Mouse (Mus musculus): ENCODE data around the gene Cubn. TPM values are rescaled to one million over a fixed set of nuclear protein-coding genes. Genes with fewer than 3 reads are reported as not detected.

Gene Cubn
- polyA plus RNA-seq, 1 experiment from 2014 or later: 0.38 TPM

DNA sequence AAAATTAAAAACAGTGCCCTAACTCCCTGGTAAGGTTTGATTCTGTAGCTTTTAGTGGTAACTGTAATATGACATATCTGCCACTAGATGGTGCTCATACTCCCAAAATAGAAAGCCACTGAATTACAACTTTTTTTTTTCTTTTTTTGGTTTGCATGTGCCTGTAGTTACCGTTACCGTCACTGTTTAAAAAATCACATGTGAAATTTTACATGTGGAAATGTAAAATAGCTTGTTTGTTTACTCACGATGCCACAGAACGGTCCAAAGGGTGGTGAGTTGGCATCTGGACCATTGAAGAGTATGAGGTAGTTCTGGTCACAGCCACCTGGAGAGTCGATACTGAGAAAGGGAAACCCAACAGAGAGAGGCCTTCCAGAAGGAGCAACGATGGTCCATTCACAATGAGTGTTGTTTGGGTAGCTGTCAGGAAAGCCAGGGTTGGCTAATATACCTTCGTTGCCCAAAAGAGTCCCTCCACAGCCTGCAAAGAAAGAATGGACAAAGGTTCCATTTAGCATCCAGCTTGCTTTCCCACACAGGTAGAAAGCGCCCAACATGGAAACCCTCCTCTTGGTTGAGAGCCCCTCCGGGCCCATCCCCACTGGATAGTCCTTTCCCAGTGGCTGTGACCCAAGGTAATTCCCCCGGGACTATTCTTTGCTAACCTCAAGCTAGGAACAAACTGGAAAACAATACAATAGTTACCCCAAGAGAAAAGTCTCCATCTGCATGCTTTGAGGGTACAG, 213.3 kb downstream of the Cubn start:
- no peaks in the 10 kb centered on the region for H3K9me3 ChIP-seq (ENCODE audit: control insufficient read depth, low read length)
- ATAC-seq (ENCODE audit: low read depth) (no peak), DNase-seq (ENCODE audit: low spot score) (peak; percentile 41)
- H3K36me3 ChIP-seq (ENCODE audit: control insufficient read depth, insufficient read depth, low read length): no peaks in the 10 kb centered on the region
- H3K27ac ChIP-seq (replicated peaks; ENCODE audit: low read depth, low read length): no peak overlapping the region
- no peak overlapping the region for H3K9ac ChIP-seq (ENCODE audit: low read depth, low read length)
- no peak overlapping the region for H3K4me3 ChIP-seq (ENCODE audit: low read depth, low read length)
- WGBS: 52% methylated on average over 10 of the region's 10 CpGs
- H3K4me1 ChIP-seq (ENCODE audit: control insufficient read depth, insufficient read depth, low read length): no peaks in the 10 kb centered on the region
- peak overlapping the region; percentile 29; the same call in 1 of the 2 replicates for H3K4me2 ChIP-seq (ENCODE audit: low read depth, low read length)
- H3K27me3 ChIP-seq (replicated peaks; ENCODE audit: control insufficient read depth, insufficient read depth, low read length): no peaks in the 10 kb centered on the region

DNA sequence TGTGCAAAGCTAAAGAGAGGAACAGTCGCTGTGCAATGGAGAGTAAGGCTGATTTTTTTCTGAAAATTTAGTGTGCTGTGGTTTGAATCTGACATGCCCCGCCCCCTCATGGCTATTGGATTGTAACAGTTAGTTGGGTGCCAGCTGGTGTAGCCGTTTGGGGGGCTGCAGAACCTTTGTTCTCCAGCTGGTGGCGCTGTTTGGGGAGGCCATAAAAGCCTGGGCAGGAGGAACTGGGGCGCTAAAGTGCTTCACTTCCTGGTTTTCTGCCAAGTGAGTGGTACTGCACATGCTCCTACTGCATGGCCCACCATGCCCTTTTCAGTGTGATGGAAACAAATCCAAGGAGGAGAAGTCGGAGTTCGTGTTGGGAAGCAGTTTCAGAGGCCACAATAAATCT, 215.7 kb downstream of the Cubn start:
- Histone ChIP-seq H3K4me3 (ENCODE audit: low read depth, low read length) (no peak overlapping the region), H3K36me3 (ENCODE audit: control insufficient read depth, insufficient read depth, low read length) (no peaks in the 10 kb centered on the region), H3K4me2 (ENCODE audit: low read depth, low read length) (no peak overlapping the region), H3K27ac (replicated peaks; ENCODE audit: low read depth, low read length) (no peak overlapping the region), H3K27me3 (replicated peaks; ENCODE audit: control insufficient read depth, insufficient read depth, low read length) (no peaks in the 10 kb centered on the region), H3K9ac (ENCODE audit: low read depth, low read length) (no peak overlapping the region), H3K9me3 (ENCODE audit: control insufficient read depth, low read length) (no peaks in the 10 kb centered on the region), H3K4me1 (ENCODE audit: control insufficient read depth, insufficient read depth, low read length) (no peaks in the 10 kb centered on the region)
- ATAC-seq (ENCODE audit: low read depth) (no peak), DNase-seq (ENCODE audit: low spot score) (no peak)
- 52% methylated on average over 7 of the region's 7 CpGs for WGBS

DNA sequence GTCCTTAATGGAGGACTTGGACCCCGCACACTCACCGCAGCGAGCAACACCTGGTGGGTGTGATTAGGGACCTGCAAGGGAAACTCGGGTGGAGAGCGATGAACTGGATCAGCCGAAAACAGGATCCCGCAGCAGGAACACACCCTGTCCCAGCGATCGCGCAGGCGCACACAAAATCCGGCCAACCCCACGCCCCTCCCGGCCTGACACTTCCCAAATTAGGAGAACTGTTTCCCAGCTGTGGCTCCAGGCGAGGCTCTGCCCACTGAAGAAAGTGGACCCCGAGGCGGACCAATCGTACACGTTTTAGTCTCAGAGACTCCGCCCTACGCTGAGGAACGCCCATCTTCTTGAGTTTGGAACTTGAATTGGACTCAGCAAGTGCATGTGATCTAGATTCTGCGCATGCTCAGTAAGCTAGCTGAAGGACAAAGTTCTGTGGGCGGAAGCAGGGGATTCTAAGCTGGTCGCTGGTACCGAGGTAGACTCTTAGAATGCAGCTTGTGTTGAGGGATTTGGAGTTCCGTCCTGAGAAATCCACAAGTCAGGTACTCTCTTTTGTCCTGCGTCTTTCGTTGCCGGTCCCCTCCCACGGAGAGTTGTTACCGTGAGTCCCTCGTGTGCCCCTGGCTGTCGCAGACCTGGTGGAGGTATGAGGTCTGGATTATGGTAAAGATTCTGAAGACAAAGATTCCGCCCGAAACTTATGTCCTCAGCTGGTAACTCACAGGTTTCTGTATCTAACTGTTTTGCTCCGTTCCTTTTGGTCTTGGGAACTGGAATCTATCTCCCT, 220.3 kb downstream of the Cubn start, which contains the start of gene Rsu1:
Rsu1 (minus strand) TSS at position 251 of the 793 bp plus-strand sequence.
- H3K27me3 ChIP-seq (replicated peaks; ENCODE audit: control insufficient read depth, insufficient read depth, low read length): no peaks in the 10 kb centered on the region
- no peaks in the 10 kb centered on the region for H3K36me3 ChIP-seq (ENCODE audit: control insufficient read depth, insufficient read depth, low read length)
- under 1% methylated on average over 37 of the region's 37 CpGs for WGBS
- H3K4me3 ChIP-seq (ENCODE audit: low read depth, low read length): peak within 1 kb of the TSS; percentile 60
- no peaks in the 10 kb centered on the region for H3K9me3 ChIP-seq (ENCODE audit: control insufficient read depth, low read length)
- 0 out of 2 replicates have a peak within 1 kb of the TSS, but pooled peaks have one; percentile 45 for H3K27ac ChIP-seq (replicated peaks; ENCODE audit: low read depth, low read length)
- ATAC-seq (ENCODE audit: low read depth): peak; percentile 99
- H3K9ac ChIP-seq (ENCODE audit: low read depth, low read length): peak within 1 kb of the TSS; percentile 78
- peak; percentile 100 for DNase-seq (ENCODE audit: low spot score)
- H3K4me1 ChIP-seq (ENCODE audit: control insufficient read depth, insufficient read depth, low read length): peaks cover 3% of the 10 kb centered on the region; the same call in 1 of the 2 replicates
- H3K4me2 ChIP-seq (ENCODE audit: low read depth, low read length): peak within 1 kb of the TSS; percentile 88

DNA sequence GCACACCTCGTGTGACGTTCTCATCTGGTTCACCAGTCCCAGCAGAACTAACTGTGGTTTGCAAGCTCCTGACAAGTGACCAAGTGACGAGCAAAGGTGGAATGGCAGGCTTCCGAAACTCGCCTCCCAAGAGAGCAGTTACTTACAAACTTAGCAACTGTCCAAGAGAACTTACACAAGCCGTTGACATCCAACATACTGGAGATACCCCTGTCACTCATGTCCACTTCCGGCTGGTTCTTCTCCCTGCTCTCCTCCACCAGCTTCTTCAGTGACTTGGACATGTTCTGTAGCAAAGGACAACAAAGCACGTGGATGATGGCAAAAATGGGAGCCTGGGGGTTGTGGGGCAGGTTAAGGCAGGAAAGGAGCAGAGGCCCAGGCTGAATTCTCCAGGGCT, 220.9 kb downstream of the Cubn start:
- Histone ChIP-seq H3K4me1 (ENCODE audit: control insufficient read depth, insufficient read depth, low read length) (peaks cover 3% of the 10 kb centered on the region; the same call in 1 of the 2 replicates), H3K36me3 (ENCODE audit: control insufficient read depth, insufficient read depth, low read length) (no peaks in the 10 kb centered on the region), H3K9me3 (ENCODE audit: control insufficient read depth, low read length) (no peaks in the 10 kb centered on the region), H3K9ac (ENCODE audit: low read depth, low read length) (peak overlapping the region; percentile 71), H3K27me3 (replicated peaks; ENCODE audit: control insufficient read depth, insufficient read depth, low read length) (no peaks in the 10 kb centered on the region), H3K4me3 (ENCODE audit: low read depth, low read length) (peak overlapping the region; percentile 60), H3K27ac (replicated peaks; ENCODE audit: low read depth, low read length) (0 out of 2 replicates have a peak overlapping the region, but pooled peaks have one; percentile 45), H3K4me2 (ENCODE audit: low read depth, low read length) (peak overlapping the region; percentile 88)
- WGBS: 40% methylated on average over 8 of the region's 8 CpGs
- peak; percentile 6 for DNase-seq (ENCODE audit: low spot score)
- ATAC-seq (ENCODE audit: low read depth): 0 out of 2 replicates have a peak, but pooled peaks have one; percentile 0

DNA sequence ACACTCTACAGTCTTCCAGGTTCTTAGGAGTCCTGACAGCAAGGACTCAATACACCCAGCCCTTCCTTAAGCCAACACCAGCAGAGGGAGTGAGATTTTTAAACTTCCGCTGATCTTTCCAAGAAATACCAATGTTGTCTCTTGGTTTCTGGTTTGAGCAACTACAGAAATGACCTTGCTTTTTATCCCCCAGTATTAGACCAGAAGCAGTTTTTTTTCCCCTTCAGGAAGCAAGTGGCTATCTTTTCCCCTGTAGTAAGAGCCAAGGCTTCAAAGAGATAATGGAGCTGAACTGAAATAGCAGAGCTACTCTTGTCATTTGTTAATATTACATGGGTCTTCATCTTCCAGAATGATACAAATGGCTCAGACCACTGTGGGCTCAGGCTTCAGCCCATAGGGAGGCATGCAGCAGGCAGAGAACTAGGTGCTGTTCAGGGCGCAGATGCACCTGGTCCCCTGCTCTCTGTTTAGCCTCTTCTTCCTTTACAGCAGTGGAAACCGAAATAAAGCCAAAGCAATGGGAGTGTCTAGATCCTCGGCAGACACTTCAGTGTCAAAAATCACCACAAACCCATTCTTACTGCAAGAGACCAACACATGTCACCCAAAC, 222.8 kb downstream of the Cubn start:
- no peak overlapping the region for H3K9ac ChIP-seq (ENCODE audit: low read depth, low read length)
- peaks cover 3% of the 10 kb centered on the region; the same call in 1 of the 2 replicates for H3K4me1 ChIP-seq (ENCODE audit: control insufficient read depth, insufficient read depth, low read length)
- no peak overlapping the region for H3K27ac ChIP-seq (replicated peaks; ENCODE audit: low read depth, low read length)
- ATAC-seq (ENCODE audit: low read depth) (no peak), DNase-seq (ENCODE audit: low spot score) (no peak)
- H3K27me3 ChIP-seq (replicated peaks; ENCODE audit: control insufficient read depth, insufficient read depth, low read length): no peaks in the 10 kb centered on the region
- no peak overlapping the region for H3K4me2 ChIP-seq (ENCODE audit: low read depth, low read length)
- WGBS: 94% methylated on average over 4 of the region's 4 CpGs
- H3K36me3 ChIP-seq (ENCODE audit: control insufficient read depth, insufficient read depth, low read length): no peaks in the 10 kb centered on the region
- no peaks in the 10 kb centered on the region for H3K9me3 ChIP-seq (ENCODE audit: control insufficient read depth, low read length)
- H3K4me3 ChIP-seq (ENCODE audit: low read depth, low read length): no peak overlapping the region

DNA sequence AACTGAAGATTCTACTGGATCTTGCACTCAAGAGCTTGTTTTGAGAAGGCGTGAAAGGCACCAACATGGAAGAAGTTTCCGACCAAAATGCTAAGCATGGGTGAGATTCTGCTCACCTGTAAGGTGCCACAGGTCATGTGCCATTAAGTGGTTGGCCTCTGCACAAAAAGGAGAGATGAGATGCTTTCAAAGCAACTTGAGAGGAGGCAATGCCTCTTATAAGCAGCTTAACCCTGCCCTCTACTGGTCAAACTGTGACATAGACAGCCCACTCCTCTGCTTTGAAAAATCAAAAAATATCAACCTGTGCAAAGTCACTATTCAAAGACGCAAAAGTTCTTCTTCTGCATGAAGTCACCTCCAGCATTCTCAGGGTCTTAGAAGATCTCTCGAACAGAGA, 226.7 kb downstream of the Cubn start:
- no peaks in the 10 kb centered on the region for H3K9me3 ChIP-seq (ENCODE audit: control insufficient read depth, low read length)
- ATAC-seq (ENCODE audit: low read depth) (no peak), DNase-seq (ENCODE audit: low spot score) (peak; percentile 75)
- no peak overlapping the region for H3K4me2 ChIP-seq (ENCODE audit: low read depth, low read length)
- 0 out of 2 replicates have a peak, but pooled peaks cover 3% of the 10 kb centered on the region for H3K36me3 ChIP-seq (ENCODE audit: control insufficient read depth, insufficient read depth, low read length)
- H3K4me1 ChIP-seq (ENCODE audit: control insufficient read depth, insufficient read depth, low read length): no peaks in the 10 kb centered on the region; the same call in 1 of the 2 replicates
- WGBS: 47% methylated on average over 4 of the region's 4 CpGs
- H3K4me3 ChIP-seq (ENCODE audit: low read depth, low read length): no peak overlapping the region
- no peaks in the 10 kb centered on the region for H3K27me3 ChIP-seq (replicated peaks; ENCODE audit: control insufficient read depth, insufficient read depth, low read length)
- no peak overlapping the region for H3K9ac ChIP-seq (ENCODE audit: low read depth, low read length)
- no peak overlapping the region for H3K27ac ChIP-seq (replicated peaks; ENCODE audit: low read depth, low read length)

DNA sequence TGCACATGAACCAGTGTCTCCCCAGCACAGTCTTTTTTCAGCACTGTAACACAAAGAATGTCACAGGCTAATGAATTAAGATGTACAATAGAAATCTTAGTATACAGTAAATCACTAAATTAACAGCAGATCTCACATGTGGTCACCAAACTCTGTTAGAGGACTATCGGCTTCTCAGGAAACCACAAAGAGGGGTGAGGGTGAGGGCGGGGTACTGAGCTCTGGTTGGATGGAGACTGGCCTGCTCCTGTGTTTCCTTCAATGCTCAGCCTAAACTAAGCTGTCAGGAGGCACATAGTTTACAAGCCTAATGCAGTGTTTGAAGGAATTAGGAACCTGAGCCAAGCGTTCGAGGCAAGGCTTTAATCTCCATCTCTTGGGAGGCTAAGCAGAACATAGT, 228.5 kb downstream of the Cubn start:
- no peak overlapping the region for H3K4me3 ChIP-seq (ENCODE audit: low read depth, low read length)
- peak; percentile 50; the same call in 1 of the 2 replicates for ATAC-seq (ENCODE audit: low read depth)
- no peak overlapping the region for H3K9ac ChIP-seq (ENCODE audit: low read depth, low read length)
- H3K36me3 ChIP-seq (ENCODE audit: control insufficient read depth, insufficient read depth, low read length): 0 out of 2 replicates have a peak, but pooled peaks cover 3% of the 10 kb centered on the region
- H3K27ac ChIP-seq (replicated peaks; ENCODE audit: low read depth, low read length): no peak overlapping the region
- no peak overlapping the region for H3K4me2 ChIP-seq (ENCODE audit: low read depth, low read length)
- no peaks in the 10 kb centered on the region for H3K27me3 ChIP-seq (replicated peaks; ENCODE audit: control insufficient read depth, insufficient read depth, low read length)
- no peaks in the 10 kb centered on the region; the same call in 1 of the 2 replicates for H3K4me1 ChIP-seq (ENCODE audit: control insufficient read depth, insufficient read depth, low read length)
- peak; percentile 18 for DNase-seq (ENCODE audit: low spot score)
- H3K9me3 ChIP-seq (ENCODE audit: control insufficient read depth, low read length): no peaks in the 10 kb centered on the region
- WGBS: 37% methylated on average over 4 of the region's 4 CpGs

DNA sequence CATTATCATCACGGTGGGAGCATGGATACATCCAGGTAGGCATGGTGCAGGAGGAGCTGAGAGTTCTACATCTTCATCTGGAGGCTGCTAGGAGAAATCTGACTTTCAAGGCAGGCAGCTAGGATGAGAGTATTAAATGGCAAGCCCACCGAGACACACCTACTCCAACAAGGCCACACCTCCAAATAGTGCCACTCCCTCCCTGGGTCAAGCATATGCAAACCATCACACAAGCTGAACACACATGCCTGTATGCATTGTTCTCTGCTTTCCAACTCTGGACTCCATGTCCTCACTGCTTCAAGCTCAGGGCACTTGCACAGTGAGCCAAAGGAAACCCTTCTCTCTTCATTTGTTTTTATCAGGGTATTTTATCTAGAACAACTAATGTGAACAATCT, 233.0 kb downstream of the Cubn start:
- H3K27ac ChIP-seq (replicated peaks; ENCODE audit: low read depth, low read length): no peak overlapping the region
- ATAC-seq (ENCODE audit: low read depth) (no peak), DNase-seq (ENCODE audit: low spot score) (no peak)
- no peaks in the 10 kb centered on the region; the same call in 1 of the 2 replicates for H3K4me1 ChIP-seq (ENCODE audit: control insufficient read depth, insufficient read depth, low read length)
- H3K4me2 ChIP-seq (ENCODE audit: low read depth, low read length): no peak overlapping the region
- 70% methylated on average over 2 of the region's 2 CpGs for WGBS
- H3K9ac ChIP-seq (ENCODE audit: low read depth, low read length): no peak overlapping the region
- peaks cover 28% of the 10 kb centered on the region for H3K36me3 ChIP-seq (ENCODE audit: control insufficient read depth, insufficient read depth, low read length)
- H3K4me3 ChIP-seq (ENCODE audit: low read depth, low read length): no peak overlapping the region
- no peaks in the 10 kb centered on the region for H3K27me3 ChIP-seq (replicated peaks; ENCODE audit: control insufficient read depth, insufficient read depth, low read length)
- H3K9me3 ChIP-seq (ENCODE audit: control insufficient read depth, low read length): 0 out of 2 replicates have a peak, but pooled peaks cover 6% of the 10 kb centered on the region

All from embryonic facial prominence, embryonic 14.5 days (tissue).